Mouse (Mus musculus) thymus, adult 2 months (tissue): Measurements from ENCODE around the gene Prps1l1. TPM values are rescaled to one million over a fixed set of nuclear protein-coding genes. Genes with fewer than 3 reads are reported as not detected.

Experiments used
- DNase-seq: peaks from one replicate; pipeline ENCODE4 v3.0.0; 2021
- H3K27ac ChIP-seq: fragments of 200-500 bp; 2 replicates; pipeline ENCODE4 v1.5.1; 2012; ENCODE audit warnings: low read length, control low read depth; ENCODE audit not compliant: control insufficient read depth, insufficient read depth
- H3K27me3 ChIP-seq: fragments of 200-500 bp; 2 replicates; pipeline ENCODE4 v1.6.1; 2012; ENCODE audit warnings: mild to moderate bottlenecking, low read length, moderate library complexity, mixed read lengths; ENCODE audit not compliant: control insufficient read depth, insufficient read depth
- H3K36me3 ChIP-seq: fragments of 200-500 bp; 2 replicates; pipeline ENCODE4 v1.6.1; 2012; ENCODE audit warnings: mild to moderate bottlenecking, low read length, moderate library complexity; ENCODE audit not compliant: control insufficient read depth, insufficient read depth
- H3K4me1 ChIP-seq: fragments of 200-500 bp; replicated peaks from 2 replicates; pipeline ENCODE4 v1.6.1; 2012; ENCODE audit warnings: low read length; ENCODE audit not compliant: control insufficient read depth, insufficient read depth
- H3K4me3 ChIP-seq: fragments of 200-500 bp; 2 replicates; pipeline ENCODE4 v1.5.1; 2012; ENCODE audit warnings: mild to moderate bottlenecking, low read length, control low read depth, moderate library complexity; ENCODE audit not compliant: control insufficient read depth, insufficient read depth
- CTCF ChIP-seq: fragments of 200-500 bp; IDR thresholded peaks from 2 replicates; pipeline ENCODE4 v1.5.1; 2012; ENCODE audit warnings: mild to moderate bottlenecking, control low read depth, low read length, moderate library complexity, borderline replicate concordance; ENCODE audit not compliant: control insufficient read depth, poor library complexity, insufficient read depth; ENCODE audit errors: extremely low read depth
- POLR2A ChIP-seq: fragments of 200-500 bp; IDR thresholded peaks from 2 replicates; pipeline ENCODE4 v1.6.1; 2012; ENCODE audit warnings: mild to moderate bottlenecking, low read length, control low read depth, moderate library complexity; ENCODE audit not compliant: control insufficient read depth, poor library complexity, insufficient read depth; ENCODE audit errors: extremely low read depth
- WGBS: fragments of 180-500 bp; shearing (Covaris S2); methylation state at CpG from one replicate; pipeline ENCODE4 v1.1.7; 2018; 5-methylcytosine and 5-hydroxymethylcytosine counted together
- polyA plus RNA-seq: library from polyadenylated mRNA; depleted of rRNA; stranded (reverse); fragments of >200 nt; gene quantifications from 2 replicates; pipeline ENCODE4 v1.2.3, GENCODE M21; 2012

Prps1l1 gene
- polyA plus RNA-seq, 1 experiment, result not detected

DNA sequence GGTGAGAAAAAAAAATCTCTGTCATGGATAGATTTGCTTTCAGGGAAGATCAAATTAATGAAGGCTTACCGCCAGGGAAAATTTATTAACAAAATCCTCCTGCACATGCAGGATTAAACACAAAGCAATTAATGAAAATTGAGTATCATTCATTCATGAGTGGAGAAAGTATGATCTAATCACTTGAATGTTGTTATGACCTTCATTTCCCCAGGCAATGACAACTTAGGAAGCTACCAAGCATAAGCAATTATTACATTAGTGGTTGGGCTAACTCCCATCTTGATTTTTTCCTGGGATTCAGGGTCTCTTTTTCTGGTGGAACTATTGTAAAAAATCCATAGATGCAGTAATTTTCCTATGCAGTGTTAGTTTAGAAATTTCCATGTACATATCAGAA, 23.3 kb downstream of the Prps1l1 start:
- TF ChIP-seq POLR2A (no peak), CTCF (no peak)
- no peak for DNase-seq

GRCm38 (mm10) chr12:35008340-35009137, 24.0 kb downstream of the Prps1l1 start:
- no peak overlapping the region for H3K4me3 ChIP-seq
- H3K27ac ChIP-seq, result no peak overlapping the region
- no peaks in the 10 kb centered on the region for H3K27me3 ChIP-seq
- 90% methylated on average over 11 of the region's 11 CpGs for WGBS
- H3K36me3 ChIP-seq, result no peaks in the 10 kb centered on the region
- DNase-seq, result no peak
- TF ChIP-seq CTCF (no peak), POLR2A (no peak)
- no peaks in the 10 kb centered on the region for H3K4me1 ChIP-seq

More for the DNA sequence above, 23.3 kb downstream of the Prps1l1 start:
- WGBS, result 98% methylated on average over 1 of the region's 1 CpGs
- Histone ChIP-seq H3K4me1 (no peaks in the 10 kb centered on the region), H3K27me3 (no peaks in the 10 kb centered on the region), H3K4me3 (no peak overlapping the region), H3K27ac (no peak overlapping the region), H3K36me3 (no peaks in the 10 kb centered on the region)

DNA sequence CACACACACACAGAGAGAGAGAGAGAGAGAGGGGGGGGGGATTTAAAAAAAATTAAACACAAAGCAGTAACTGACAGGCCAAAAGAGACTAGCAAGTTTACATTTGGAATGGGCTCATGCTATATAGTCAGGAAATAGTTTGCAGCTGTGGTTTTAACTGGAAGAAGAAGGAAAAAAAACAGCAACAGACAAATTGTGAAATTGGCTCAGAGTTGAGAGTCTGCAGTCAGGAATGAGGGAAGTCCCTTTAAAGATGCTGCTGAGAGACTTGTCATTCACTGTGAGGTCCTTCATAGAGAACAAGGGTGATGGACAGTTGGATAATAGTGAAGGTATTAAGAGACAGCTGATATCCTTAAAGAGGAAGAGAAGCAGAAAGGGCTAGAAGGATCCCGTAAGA, 26.9 kb downstream of the Prps1l1 start:
- no peak overlapping the region for H3K4me3 ChIP-seq
- 73% methylated on average over 1 of the region's 1 CpGs for WGBS
- no peaks in the 10 kb centered on the region for H3K4me1 ChIP-seq
- TF ChIP-seq CTCF (no peak), POLR2A (no peak)
- no peaks in the 10 kb centered on the region for H3K27me3 ChIP-seq
- DNase-seq, result no peak
- H3K36me3 ChIP-seq, result no peaks in the 10 kb centered on the region
- H3K27ac ChIP-seq, result no peak overlapping the region

GRCm38 (mm10) chr12:35013950-35014349, 29.4 kb downstream of the Prps1l1 start:
- no peaks in the 10 kb centered on the region for H3K27me3 ChIP-seq
- H3K4me1 ChIP-seq, result no peaks in the 10 kb centered on the region
- no peak overlapping the region for H3K4me3 ChIP-seq
- no peak for DNase-seq
- no peak overlapping the region for H3K27ac ChIP-seq
- no peaks in the 10 kb centered on the region for H3K36me3 ChIP-seq
- no peak for TF ChIP-seq CTCF
- TF ChIP-seq POLR2A, result no peak
- 53% methylated on average over 2 of the region's 2 CpGs for WGBS

- H3K27me3 ChIP-seq, result no peaks in the 10 kb centered on the region
- no peak overlapping the region for H3K4me3 ChIP-seq
- no peak for TF ChIP-seq CTCF
- no peak for TF ChIP-seq POLR2A
- DNase-seq, result no peak
- WGBS, result 71% methylated on average over 3 of the region's 3 CpGs
- H3K36me3 ChIP-seq, result no peaks in the 10 kb centered on the region
- no peaks in the 10 kb centered on the region for H3K4me1 ChIP-seq
- no peak overlapping the region for H3K27ac ChIP-seq
These were observed 31.5 kb downstream of the Prps1l1 start for GRCm38 (mm10) chr12:35016056-35016455.

GRCm38 (mm10) chr12:35016481-35017250, 32.1 kb downstream of the Prps1l1 start:
- Histone ChIP-seq H3K27ac (no peak overlapping the region), H3K4me1 (no peaks in the 10 kb centered on the region)

More at GRCm38 (mm10) chr12:35016481-35017250, 32.1 kb downstream of the Prps1l1 start:
- no peak for DNase-seq
- 93% methylated on average over 9 of the region's 9 CpGs for WGBS
- no peaks in the 10 kb centered on the region for H3K27me3 ChIP-seq
- no peaks in the 10 kb centered on the region for H3K36me3 ChIP-seq
- TF ChIP-seq CTCF (no peak), POLR2A (no peak)
- H3K4me3 ChIP-seq, result no peak overlapping the region
